Mouse (Mus musculus) midbrain, embryonic 11.5 days (tissue): ENCODE measurements at regions not wholly inside any gene's neighbourhood (a gene's known extent, or its start where the extent isn't known, plus 50 kb on each side); places are given as distances from the start of the nearest gene placed in this dataset.

ENCODE experiments used
- ATAC-seq: fragments of 200-750 bp; cut with Nextera tagmentation; 2 replicates; pipeline ENCODE4 v1.8.0; 2017; ENCODE audit warnings: moderate TSS enrichment, moderate library complexity; ENCODE audit not compliant: low FRiP score
- DNase-seq: peaks from one replicate; pipeline ENCODE4 v3.0.0; 2015; ENCODE audit warnings: low spot score; ENCODE audit errors: missing footprints
- H3K27ac ChIP-seq: fragments of 300-500 bp; sonication (generic); 2 replicates; pipeline ENCODE4 v1.5.1; 2014; ENCODE audit warnings: low read depth, low read length
- H3K27me3 ChIP-seq: fragments of 300-500 bp; sonication (generic); 2 replicates; pipeline ENCODE4 v1.6.1; 2014; ENCODE audit warnings: mild to moderate bottlenecking, low read length, moderate library complexity, mixed read lengths; ENCODE audit not compliant: control insufficient read depth, insufficient read depth
- H3K36me3 ChIP-seq: fragments of 300-500 bp; sonication (generic); 2 replicates; pipeline ENCODE4 v1.6.1; 2014; ENCODE audit warnings: mild to moderate bottlenecking, low read length, moderate library complexity, mixed read lengths; ENCODE audit not compliant: control insufficient read depth, insufficient read depth
- H3K4me1 ChIP-seq: fragments of 300-500 bp; sonication (generic); 2 replicates; pipeline ENCODE4 v1.6.1; 2014; ENCODE audit warnings: low read length; ENCODE audit not compliant: control insufficient read depth, insufficient read depth
- H3K4me2 ChIP-seq: fragments of 300-500 bp; sonication (generic); 2 replicates; pipeline ENCODE4 v1.6.1; 2014; ENCODE audit warnings: mild to moderate bottlenecking, moderate library complexity
- H3K4me3 ChIP-seq: fragments of 300-500 bp; sonication (generic); 2 replicates; pipeline ENCODE4 v1.5.1; 2014; ENCODE audit warnings: low read depth, low read length
- H3K9ac ChIP-seq: fragments of 300-500 bp; sonication (generic); 2 replicates; pipeline ENCODE4 v1.6.1; 2014; ENCODE audit warnings: low read length
- H3K9me3 ChIP-seq: fragments of 300-500 bp; sonication (generic); 2 replicates; pipeline ENCODE4 v1.6.1; 2016; ENCODE audit warnings: low read length; ENCODE audit not compliant: control insufficient read depth
- WGBS: fragments of 180-500 bp; shearing (Covaris S2); extraction: QIAGEN DNeasy Blood & Tissue Kit; methylation state at CpG from one replicate; pipeline ENCODE4 v1.1.7; 2014; 5-methylcytosine and 5-hydroxymethylcytosine counted together

GRCm38 (mm10) chr11:112303091-112303490 lies 478.9 kb upstream of the Sox9 start:
- H3K9ac ChIP-seq = no peak overlapping the region
- H3K36me3 ChIP-seq = no peaks in the 10 kb centered on the region
- no peaks in the 10 kb centered on the region for H3K9me3 ChIP-seq
- no peak overlapping the region for H3K4me3 ChIP-seq
- DNase-seq (no peak), ATAC-seq (no peak)
- no peaks in the 10 kb centered on the region for H3K27me3 ChIP-seq
- no peaks in the 10 kb centered on the region for H3K4me1 ChIP-seq
- 77% methylated on average over 2 of the region's 2 CpGs for WGBS
- no peak overlapping the region for H3K27ac ChIP-seq
- no peak overlapping the region for H3K4me2 ChIP-seq

GRCm38 (mm10) chr11:112325850-112326249 lies 456.2 kb upstream of the Sox9 start:
- Histone ChIP-seq H3K4me1 (no peaks in the 10 kb centered on the region; the same call in 1 of the 2 replicates), H3K9ac (no peak overlapping the region), H3K4me2 (no peak overlapping the region), H3K9me3 (no peaks in the 10 kb centered on the region), H3K36me3 (no peaks in the 10 kb centered on the region), H3K27me3 (no peaks in the 10 kb centered on the region), H3K4me3 (no peak overlapping the region), H3K27ac (no peak overlapping the region)
- 89% methylated on average over 4 of the region's 4 CpGs for WGBS
- DNase-seq (no peak), ATAC-seq (no peak)

- H3K36me3 ChIP-seq = no peaks in the 10 kb centered on the region
- no peak overlapping the region for H3K4me3 ChIP-seq
- WGBS = 71% methylated on average over 4 of the region's 4 CpGs
- no peak overlapping the region for H3K4me2 ChIP-seq
- DNase-seq (no peak), ATAC-seq (no peak)
- H3K9me3 ChIP-seq = no peaks in the 10 kb centered on the region
- H3K9ac ChIP-seq = no peak overlapping the region
- no peaks in the 10 kb centered on the region; the same call in 1 of the 2 replicates for H3K4me1 ChIP-seq
- H3K27ac ChIP-seq = no peak overlapping the region
- H3K27me3 ChIP-seq = no peaks in the 10 kb centered on the region
Measured at GRCm38 (mm10) chr11:112327606-112328005, 454.4 kb upstream of the Sox9 start.

GRCm38 (mm10) chr11:112345133-112345532 lies 436.9 kb upstream of the Sox9 start:
- Histone ChIP-seq H3K27me3 (no peaks in the 10 kb centered on the region), H3K27ac (no peak overlapping the region), H3K4me2 (no peak overlapping the region), H3K9ac (no peak overlapping the region), H3K4me3 (no peak overlapping the region), H3K9me3 (no peaks in the 10 kb centered on the region), H3K36me3 (no peaks in the 10 kb centered on the region), H3K4me1 (no peaks in the 10 kb centered on the region)
- WGBS = 57% methylated on average over 6 of the region's 6 CpGs
- ATAC-seq (no peak), DNase-seq (no peak)

GRCm38 (mm10) chr11:112345586-112345985 lies 436.4 kb upstream of the Sox9 start:
- H3K9ac ChIP-seq = no peak overlapping the region
- 53% methylated on average over 3 of the region's 3 CpGs for WGBS
- no peaks in the 10 kb centered on the region for H3K9me3 ChIP-seq
- ATAC-seq = no peak
- H3K4me3 ChIP-seq = no peak overlapping the region
- H3K27me3 ChIP-seq = no peaks in the 10 kb centered on the region
- no peak overlapping the region for H3K27ac ChIP-seq
- H3K4me1 ChIP-seq = no peaks in the 10 kb centered on the region
- H3K36me3 ChIP-seq = no peaks in the 10 kb centered on the region
- H3K4me2 ChIP-seq = no peak overlapping the region
- DNase-seq = no peak

- H3K9me3 ChIP-seq = no peaks in the 10 kb centered on the region
- H3K4me3 ChIP-seq = no peak overlapping the region
- no peaks in the 10 kb centered on the region for H3K4me1 ChIP-seq
- WGBS = 90% methylated on average over 3 of the region's 3 CpGs
- H3K36me3 ChIP-seq = no peaks in the 10 kb centered on the region
- no peak overlapping the region for H3K4me2 ChIP-seq
- H3K9ac ChIP-seq = no peak overlapping the region
- ATAC-seq (no peak), DNase-seq (no peak)
- H3K27me3 ChIP-seq = no peaks in the 10 kb centered on the region
- H3K27ac ChIP-seq = no peak overlapping the region
Measured at GRCm38 (mm10) chr11:112346089-112346488, 435.9 kb upstream of the Sox9 start.

- Histone ChIP-seq H3K4me1 (no peaks in the 10 kb centered on the region), H3K27me3 (no peaks in the 10 kb centered on the region), H3K27ac (no peak overlapping the region), H3K9me3 (no peaks in the 10 kb centered on the region), H3K4me2 (no peak overlapping the region), H3K4me3 (no peak overlapping the region), H3K36me3 (no peaks in the 10 kb centered on the region), H3K9ac (no peak overlapping the region)
- 78% methylated on average over 6 of the region's 7 CpGs for WGBS
- DNase-seq (no peak), ATAC-seq (no peak)
Measured at GRCm38 (mm10) chr11:112346532-112346931, 435.5 kb upstream of the Sox9 start.

GRCm38 (mm10) chr11:112355311-112355710 lies 426.7 kb upstream of the Sox9 start:
- Histone ChIP-seq H3K9ac (no peak overlapping the region), H3K27ac (no peak overlapping the region), H3K36me3 (no peaks in the 10 kb centered on the region), H3K9me3 (no peaks in the 10 kb centered on the region), H3K4me2 (no peak overlapping the region), H3K4me1 (no peaks in the 10 kb centered on the region), H3K4me3 (no peak overlapping the region), H3K27me3 (no peaks in the 10 kb centered on the region)
- ATAC-seq = no peak
- 87% methylated on average over 3 of the region's 3 CpGs for WGBS
- DNase-seq = no peak

GRCm38 (mm10) chr11:112366715-112367114 lies 415.3 kb upstream of the Sox9 start:
- ATAC-seq (no peak), DNase-seq (no peak)
- Histone ChIP-seq H3K36me3 (no peaks in the 10 kb centered on the region), H3K4me2 (no peak overlapping the region), H3K27ac (no peak overlapping the region), H3K27me3 (no peaks in the 10 kb centered on the region), H3K9me3 (no peaks in the 10 kb centered on the region), H3K4me3 (no peak overlapping the region), H3K9ac (no peak overlapping the region), H3K4me1 (no peaks in the 10 kb centered on the region)
- 83% methylated on average over 4 of the region's 4 CpGs for WGBS

- Histone ChIP-seq H3K9me3 (no peaks in the 10 kb centered on the region), H3K27me3 (no peaks in the 10 kb centered on the region), H3K9ac (no peak overlapping the region), H3K4me2 (no peak overlapping the region), H3K36me3 (no peaks in the 10 kb centered on the region), H3K4me1 (no peaks in the 10 kb centered on the region), H3K4me3 (no peak overlapping the region), H3K27ac (no peak overlapping the region)
- no peak for DNase-seq
- ATAC-seq = no peak
- WGBS = 93% methylated on average over 4 of the region's 4 CpGs
Measured at GRCm38 (mm10) chr11:112370941-112371340, 411.1 kb upstream of the Sox9 start.
